Mouse (Mus musculus): ENCODE measurements around the gene Zfhx3. TPM values are rescaled to one million over a fixed set of nuclear protein-coding genes. Genes with fewer than 3 reads are reported as not detected.

Gene Zfhx3
- total RNA-seq, 1 experiment from 2014 or later, result 2.3 TPM

DNA sequence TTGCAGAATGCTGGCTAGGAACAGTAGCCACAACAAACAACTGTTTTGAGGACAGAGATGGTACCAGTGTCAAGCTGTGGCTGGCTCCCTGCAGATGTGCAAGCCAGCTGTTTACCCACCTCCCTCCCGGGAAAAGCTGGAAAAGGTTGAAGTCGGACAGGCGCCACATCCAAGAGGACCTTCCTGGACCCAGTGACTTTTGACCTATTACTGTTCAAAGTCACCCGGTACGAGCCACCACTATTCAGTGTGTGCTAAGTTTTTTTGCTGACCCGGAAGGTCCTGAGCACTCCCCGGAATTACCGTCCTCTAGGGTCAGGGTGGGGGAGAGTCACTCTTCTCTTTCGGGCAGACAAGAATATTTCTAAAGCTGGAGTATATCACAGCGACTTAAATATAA is 818.3 kb downstream of the Zfhx3 start:
- ATAC-seq (replicated peaks; ENCODE audit: insufficient number of reproducible peaks, low FRiP score, low TSS enrichment, poor library complexity, severe bottlenecking), result no peak

DNA sequence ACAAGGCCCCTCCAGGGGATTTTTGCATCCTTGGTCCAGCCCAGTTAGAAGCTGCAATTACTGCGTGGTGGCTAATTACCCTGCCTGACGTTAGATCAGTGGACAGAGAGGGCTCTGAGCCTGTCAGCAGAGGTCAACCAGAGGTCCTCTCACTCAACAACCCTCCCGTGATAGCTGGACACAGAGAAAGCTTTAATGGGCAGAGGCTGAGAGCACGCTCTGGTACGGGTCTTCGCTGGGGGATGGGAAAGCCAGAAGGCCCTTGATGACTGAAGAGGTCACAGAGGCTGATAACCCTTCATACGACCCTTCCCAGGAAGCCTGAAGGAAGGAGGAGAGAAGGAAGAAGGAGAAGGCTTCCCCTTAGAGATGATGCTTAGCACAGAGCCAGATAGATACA is 820.1 kb downstream of the Zfhx3 start:
- ATAC-seq (replicated peaks; ENCODE audit: insufficient number of reproducible peaks, low FRiP score, low TSS enrichment, poor library complexity, severe bottlenecking), result no peak

DNA sequence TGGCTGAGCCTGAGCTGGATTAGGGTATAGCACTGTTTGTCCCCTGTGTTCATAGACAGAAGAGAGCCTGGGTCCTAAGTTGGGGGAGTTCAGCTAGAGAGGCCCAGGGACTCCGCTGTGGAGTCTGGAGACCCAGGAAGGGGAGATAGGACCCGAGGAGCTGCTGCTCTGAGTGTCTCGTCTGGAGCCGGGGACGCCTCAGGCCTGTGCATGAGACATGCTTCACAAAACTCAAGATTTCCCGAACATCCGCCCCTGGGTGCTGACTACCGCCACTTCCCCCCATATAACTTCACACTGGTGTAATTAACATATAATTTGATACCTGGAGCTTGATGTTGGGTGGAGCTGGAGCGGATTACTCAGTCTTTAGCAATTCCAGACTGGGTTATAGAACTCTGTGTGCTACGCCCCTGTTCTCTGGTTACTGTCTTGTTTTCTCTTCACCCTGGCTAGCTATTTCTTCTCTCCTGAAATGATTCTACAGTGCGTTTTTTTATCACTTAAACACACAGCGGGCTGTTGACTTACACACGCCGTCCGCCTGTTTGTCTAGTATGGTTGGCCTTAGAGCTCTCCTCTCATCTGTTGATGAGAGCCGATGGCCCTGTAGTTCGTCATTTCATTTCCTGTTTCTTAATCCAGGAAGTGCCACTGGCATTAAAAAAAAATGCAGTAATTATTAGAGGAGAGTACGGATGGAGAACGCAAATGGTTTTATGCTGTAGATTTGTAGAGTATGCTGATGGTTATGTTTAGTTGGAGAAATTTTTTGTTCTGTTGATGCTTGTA is 822.2 kb downstream of the Zfhx3 start:
- ATAC-seq (replicated peaks; ENCODE audit: insufficient number of reproducible peaks, low FRiP score, low TSS enrichment, poor library complexity, severe bottlenecking), result peak; percentile 59; the same call in 1 of the 2 replicates

DNA sequence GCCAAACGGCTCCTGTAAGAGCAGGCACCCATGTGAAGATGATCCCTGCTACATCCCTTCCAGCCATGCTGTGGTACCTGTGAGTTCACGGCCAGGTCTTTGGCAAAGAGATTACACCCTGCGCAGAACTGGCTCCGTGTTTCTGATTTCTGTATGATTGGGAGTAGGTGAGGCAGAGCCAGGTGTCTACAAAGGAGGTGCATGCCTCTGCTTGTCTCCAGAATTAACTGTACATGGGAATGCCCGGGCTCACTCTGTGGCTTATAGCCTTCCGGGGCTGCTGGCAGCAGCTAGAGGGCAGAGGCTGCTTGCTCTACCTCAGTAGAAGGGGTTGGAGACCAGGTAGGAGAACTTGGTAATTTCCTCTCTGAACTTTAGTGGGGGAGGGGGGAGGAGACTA is 823.7 kb downstream of the Zfhx3 start:
- no peak for ATAC-seq (replicated peaks; ENCODE audit: insufficient number of reproducible peaks, low FRiP score, low TSS enrichment, poor library complexity, severe bottlenecking)

DNA sequence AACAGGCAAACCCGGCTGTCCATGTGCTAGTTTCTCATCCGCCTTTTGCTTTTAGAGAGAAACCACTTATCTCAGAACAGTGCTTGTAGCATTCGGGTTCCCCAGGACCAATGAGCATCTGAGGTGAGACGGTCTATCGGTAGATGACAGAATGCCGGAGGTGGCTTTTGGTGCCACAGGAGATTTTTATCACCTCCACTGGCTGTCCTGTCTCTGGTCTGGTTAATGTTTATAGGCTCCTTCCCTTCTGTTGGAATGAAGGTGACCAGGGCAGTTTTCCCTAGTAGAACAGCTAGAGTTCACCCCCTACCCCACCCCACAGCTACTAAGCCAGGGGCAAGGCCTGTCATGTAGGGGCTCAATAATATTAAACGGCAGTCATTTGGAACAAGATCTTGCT is 825.6 kb downstream of the Zfhx3 start:
- ATAC-seq (replicated peaks; ENCODE audit: insufficient number of reproducible peaks, low FRiP score, low TSS enrichment, poor library complexity, severe bottlenecking), result no peak

DNA sequence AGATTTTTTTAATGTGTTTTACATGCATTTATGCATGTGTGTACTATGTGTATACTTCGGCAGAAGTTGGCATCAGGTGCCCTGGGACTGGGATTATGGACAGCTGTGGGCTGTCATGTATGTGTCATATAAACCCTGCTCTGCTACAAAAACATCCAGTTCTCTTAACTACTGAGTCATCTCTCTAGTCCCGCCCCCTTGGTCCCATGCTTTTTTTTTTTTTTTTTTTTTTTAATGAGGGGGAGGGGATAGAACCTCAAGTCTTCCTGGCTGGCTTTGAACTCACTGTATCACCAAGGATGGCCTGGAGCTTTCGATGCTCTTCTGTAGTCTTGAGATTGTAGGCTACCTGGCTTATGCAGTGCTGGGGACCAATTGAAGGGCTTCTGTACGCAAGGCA is 827.9 kb downstream of the Zfhx3 start:
- ATAC-seq (replicated peaks; ENCODE audit: insufficient number of reproducible peaks, low FRiP score, low TSS enrichment, poor library complexity, severe bottlenecking), result no peak

DNA sequence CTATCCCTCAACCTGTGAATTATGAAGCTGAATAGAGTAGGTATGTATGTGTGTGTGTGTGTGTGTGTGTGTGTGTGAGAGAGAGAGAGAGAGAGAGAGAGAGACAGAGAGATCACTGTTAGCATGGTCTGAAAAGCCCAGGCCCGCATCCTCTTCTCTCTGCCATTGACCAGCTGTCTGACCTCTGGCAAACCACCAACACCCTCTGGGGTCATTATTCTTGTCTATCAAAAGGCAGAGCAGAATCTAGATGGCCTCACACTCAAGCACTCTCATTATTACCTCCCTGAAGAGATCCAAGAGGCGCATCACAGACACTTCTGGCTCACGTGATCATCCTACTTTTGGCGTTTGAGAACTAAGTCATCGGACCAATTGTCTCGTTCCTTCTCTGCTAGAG is 831.0 kb downstream of the Zfhx3 start:
- ATAC-seq (replicated peaks; ENCODE audit: insufficient number of reproducible peaks, low FRiP score, low TSS enrichment, poor library complexity, severe bottlenecking), result no peak

DNA sequence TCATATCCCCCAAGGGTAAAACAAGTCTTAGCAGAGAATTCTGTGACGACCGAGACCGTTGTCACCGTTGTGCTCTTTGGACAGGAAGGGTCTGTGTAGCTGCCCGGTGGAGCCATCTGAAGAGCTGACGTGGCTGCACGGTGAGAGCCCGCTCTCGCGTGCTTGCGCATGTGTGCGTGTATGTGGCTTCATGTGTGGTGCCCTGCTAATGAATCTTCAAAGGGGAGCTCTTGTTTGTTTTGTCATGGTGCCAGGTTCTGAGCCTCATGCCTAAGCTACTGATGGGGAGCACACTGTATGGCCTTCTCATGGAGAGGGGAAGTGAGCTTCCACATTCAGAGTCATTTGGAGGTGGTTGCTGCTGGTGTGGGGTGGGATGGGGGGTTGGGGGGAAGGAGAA is 835.6 kb downstream of the Zfhx3 start:
- ATAC-seq (replicated peaks; ENCODE audit: insufficient number of reproducible peaks, low FRiP score, low TSS enrichment, poor library complexity, severe bottlenecking), result no peak

DNA sequence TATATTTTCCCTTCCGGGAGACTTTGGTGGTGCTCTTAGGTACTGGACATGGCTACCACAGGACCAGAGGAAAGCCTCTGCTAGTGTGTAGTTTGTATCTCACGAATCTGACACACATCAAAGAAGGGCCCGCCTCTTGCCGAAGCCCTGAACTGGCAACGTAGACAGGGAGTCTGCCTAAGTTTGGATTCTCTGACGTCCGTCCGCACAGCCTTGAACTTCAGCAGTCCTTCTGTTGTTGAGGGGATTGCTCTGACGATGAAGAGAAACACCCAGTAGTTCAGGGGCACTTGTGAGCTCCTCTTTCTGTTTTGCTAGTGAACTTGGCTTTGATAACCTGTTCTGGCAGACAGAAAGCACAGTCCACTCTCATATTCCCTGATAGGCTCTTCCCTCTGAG is 836.1 kb downstream of the Zfhx3 start:
- no peak for ATAC-seq (replicated peaks; ENCODE audit: insufficient number of reproducible peaks, low FRiP score, low TSS enrichment, poor library complexity, severe bottlenecking)

DNA sequence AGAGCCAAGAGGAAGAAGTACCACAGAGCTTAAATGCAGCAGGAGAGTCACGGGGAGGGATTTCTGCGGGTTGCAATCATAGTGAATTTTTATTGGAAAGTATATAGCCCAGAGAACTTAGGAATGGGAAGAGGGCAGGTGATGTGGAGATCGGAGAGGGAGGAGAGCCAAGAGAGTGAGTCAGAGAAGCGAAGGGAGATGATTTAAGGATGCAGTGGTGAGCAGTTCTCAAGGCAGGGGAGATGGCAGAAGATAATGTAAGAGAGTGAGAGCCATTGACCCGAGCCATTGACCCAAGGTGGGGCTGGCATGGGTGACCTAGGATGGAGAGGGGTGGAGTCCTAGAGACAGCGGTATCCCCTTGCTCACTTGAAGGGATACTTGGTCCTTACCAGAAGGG is 838.3 kb downstream of the Zfhx3 start:
- ATAC-seq (replicated peaks; ENCODE audit: insufficient number of reproducible peaks, low FRiP score, low TSS enrichment, poor library complexity, severe bottlenecking), result no peak

DNA sequence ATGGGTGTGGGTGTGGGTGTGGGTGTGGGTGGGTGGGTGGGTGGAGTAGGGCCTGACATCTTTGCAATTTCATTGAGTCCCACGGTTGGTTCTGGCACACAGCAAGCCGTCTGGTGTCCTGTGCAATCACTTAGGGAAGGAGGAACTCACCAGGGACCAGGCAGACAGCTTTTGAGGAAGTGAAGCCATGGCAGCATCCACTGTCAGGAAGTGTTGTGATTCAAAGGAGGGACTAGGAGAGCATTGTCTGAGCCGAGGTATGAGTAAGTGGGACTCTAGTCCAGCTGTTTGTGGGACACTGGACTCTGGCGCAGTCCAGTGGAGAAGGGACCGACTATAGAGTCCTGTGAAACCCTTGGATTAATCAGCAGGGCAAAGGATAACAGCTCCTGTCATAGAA is 838.7 kb downstream of the Zfhx3 start:
- peak; percentile 92 for ATAC-seq (replicated peaks; ENCODE audit: insufficient number of reproducible peaks, low FRiP score, low TSS enrichment, poor library complexity, severe bottlenecking)

DNA sequence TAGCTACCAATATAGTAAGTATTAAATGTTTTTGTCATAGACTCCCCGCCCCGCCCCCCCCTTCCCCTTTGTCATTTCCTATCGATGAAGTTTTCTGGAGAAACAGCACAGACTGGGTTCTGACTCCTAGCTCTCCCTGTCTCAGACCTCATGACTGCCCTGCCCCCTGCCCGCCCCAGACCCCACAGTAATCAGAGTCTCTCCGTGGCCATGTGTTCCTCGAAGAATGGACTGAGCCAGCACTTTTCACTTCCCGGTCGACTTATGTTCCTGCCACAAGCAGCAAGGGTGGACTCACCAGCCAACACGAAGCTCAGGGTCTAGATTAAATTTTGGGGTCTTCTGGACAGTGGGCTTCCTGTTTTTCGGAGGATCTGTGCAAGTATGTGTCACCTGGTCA is 840.7 kb downstream of the Zfhx3 start:
- no peak for ATAC-seq (replicated peaks; ENCODE audit: insufficient number of reproducible peaks, low FRiP score, low TSS enrichment, poor library complexity, severe bottlenecking)

DNA sequence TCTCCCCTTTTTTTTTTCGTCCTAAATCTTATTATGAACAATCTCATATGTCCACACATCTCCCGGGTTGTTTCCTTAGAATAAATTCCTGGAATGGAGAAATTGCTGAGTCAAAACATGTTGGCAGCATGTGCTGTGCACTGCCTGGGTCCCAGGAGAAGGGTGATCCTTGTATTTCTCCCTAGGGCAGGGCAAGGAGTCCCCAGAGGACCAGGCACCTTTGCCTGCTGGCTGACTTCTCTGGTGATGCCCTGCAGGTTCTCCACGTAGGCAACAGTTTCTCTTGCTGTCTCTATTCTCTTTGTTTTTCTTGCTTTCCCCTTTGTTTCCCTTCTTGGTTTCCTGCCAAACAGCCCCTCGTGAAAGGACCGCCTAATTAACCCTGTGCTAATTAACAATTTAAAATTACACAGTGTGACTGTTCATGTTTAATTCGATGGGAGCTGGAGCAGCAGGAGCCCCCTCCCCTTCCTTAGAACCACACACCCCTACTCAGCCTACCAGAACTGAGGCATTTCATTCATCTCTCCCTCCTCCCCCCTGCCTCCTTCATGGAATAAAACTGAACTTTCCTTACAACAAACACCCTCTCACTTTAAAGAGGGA is 845.8 kb downstream of the Zfhx3 start:
- ATAC-seq (replicated peaks; ENCODE audit: insufficient number of reproducible peaks, low FRiP score, low TSS enrichment, poor library complexity, severe bottlenecking), result no peak

DNA sequence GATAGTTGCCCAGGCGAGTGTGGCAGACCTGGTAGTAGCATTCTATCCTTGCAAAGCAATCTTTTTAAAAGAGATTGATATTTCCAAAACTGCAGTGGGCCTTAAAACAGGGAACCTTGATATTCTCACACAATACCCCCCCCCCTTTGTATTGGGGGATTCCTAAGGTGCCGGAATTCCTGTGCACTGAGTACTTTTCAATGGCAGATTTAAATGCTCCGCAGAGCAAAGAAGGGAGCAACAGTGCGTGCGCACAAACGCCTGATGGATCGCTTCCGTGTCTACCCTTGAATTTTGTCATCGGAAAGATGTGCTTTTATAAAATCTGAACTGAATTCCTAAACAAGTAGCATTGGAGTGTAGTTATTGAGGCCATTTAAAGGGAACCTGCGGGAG is 846.3 kb downstream of the Zfhx3 start:
- ATAC-seq (replicated peaks; ENCODE audit: insufficient number of reproducible peaks, low FRiP score, low TSS enrichment, poor library complexity, severe bottlenecking), result no peak

DNA sequence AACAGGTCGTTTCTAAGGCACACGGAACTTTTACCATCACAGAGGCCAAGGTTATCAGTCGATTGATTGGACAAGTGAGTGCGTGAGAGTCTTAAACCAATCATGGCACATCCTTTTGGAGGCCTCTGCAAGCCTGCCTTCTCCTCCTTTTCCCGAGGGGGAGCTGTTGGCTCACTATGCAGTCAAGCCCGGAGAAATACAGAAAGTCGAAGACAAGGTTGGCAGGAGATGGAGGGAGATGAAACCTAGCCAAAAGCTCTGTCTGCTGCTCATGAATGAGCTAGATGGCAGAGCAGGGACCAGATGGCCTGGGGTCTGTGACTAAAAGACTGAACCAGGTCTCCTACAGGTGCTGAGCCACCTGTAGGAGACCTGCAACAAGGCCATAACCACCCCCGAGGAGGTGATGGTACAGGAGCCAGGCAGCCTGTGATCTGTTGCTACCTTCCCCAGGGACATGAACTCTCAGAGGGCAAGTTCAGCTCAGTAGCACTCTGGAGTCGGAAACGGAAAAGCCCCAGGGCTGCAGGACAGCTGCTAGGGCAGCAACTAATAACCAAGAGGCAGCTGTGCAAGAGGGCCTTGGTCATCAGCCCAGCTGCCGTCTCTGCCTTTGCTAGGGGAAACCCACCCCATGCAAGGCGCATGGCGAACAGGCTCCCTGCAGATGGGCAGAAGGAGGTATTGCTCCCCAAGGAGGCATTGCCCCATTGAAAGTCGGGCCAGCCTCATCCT is 848.3 kb downstream of the Zfhx3 start:
- no peak for ATAC-seq (replicated peaks; ENCODE audit: insufficient number of reproducible peaks, low FRiP score, low TSS enrichment, poor library complexity, severe bottlenecking)

DNA sequence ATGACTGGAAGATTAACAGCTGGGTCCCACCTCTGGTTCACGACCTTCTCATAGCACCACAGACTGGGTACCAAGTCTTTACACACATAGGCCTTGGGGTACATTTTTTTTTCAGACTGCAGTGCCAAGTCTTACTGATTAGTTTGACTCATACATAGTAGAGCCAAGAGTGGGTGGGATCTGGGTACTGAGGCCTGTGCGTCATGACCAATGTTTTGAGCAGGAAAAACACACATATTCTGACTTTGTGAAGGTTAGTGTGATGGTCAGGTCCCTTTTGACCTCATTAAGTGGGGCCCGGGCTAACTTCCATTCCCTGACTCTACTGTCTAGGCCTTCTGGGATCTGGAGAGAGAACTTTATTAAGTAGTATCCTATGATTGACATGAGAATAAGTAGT is 853.6 kb downstream of the Zfhx3 start:
- no peak for ATAC-seq (replicated peaks; ENCODE audit: insufficient number of reproducible peaks, low FRiP score, low TSS enrichment, poor library complexity, severe bottlenecking)

DNA sequence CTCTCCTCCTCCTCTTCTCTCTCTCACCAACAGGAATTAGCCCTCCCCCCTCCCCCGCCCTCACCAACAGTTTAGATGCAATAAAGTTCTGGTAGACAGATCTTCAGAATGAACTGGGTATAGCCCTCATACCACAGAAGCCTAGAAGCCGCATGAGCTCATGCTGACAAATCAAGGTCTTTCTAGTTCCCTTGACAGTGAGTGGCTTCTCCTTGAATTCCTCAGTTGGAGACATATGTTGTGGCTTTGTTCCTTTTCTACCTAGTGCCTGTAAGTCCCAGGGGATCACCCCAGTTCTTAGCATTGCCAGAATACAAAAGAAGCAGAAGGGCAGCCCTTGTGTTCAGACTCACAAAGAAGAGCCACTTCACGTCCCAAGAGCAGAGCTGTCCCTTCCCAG is 854.4 kb downstream of the Zfhx3 start:
- ATAC-seq (replicated peaks; ENCODE audit: insufficient number of reproducible peaks, low FRiP score, low TSS enrichment, poor library complexity, severe bottlenecking), result no peak

DNA sequence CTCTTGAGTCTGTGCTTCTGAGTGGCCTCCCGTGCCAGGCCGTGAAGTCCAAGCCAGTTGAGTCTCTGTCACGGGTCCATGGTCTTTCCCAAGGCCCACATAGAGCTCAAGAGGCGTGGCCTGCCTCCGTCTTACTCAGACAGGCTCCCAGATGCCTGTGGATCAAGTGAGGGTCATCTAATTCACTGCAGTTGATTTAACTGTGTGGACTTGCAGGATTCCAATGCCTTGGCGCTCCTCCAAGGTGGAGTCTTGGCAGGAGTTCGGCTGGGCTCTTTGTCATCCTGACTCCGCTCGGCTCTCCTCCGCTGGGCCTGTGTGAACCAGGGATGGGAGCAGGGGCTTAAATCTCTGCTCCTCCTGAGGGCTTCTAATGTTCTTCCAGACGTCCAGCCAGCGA is 855.6 kb downstream of the Zfhx3 start:
- ATAC-seq (replicated peaks; ENCODE audit: insufficient number of reproducible peaks, low FRiP score, low TSS enrichment, poor library complexity, severe bottlenecking), result no peak

DNA sequence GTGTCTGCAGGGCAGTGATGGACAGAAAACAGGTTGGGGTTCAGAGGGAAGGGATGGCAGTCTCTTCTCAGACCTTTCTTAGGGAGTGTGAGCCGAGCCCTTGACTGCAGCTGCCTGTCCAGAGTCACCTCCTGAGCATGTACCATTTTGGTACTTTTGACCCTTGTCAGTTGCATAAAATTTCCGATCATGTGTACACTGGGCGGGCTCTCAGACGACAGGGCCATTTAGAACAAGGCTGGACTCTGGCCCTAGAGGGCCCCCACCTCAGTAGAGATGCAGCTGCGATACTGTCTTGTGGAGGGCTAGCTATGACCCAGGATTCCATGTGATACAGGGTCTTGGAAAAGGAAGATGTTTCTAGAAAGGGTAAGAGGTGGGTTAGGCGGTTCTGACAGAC is 856.8 kb downstream of the Zfhx3 start:
- ATAC-seq (replicated peaks; ENCODE audit: insufficient number of reproducible peaks, low FRiP score, low TSS enrichment, poor library complexity, severe bottlenecking), result no peak

DNA sequence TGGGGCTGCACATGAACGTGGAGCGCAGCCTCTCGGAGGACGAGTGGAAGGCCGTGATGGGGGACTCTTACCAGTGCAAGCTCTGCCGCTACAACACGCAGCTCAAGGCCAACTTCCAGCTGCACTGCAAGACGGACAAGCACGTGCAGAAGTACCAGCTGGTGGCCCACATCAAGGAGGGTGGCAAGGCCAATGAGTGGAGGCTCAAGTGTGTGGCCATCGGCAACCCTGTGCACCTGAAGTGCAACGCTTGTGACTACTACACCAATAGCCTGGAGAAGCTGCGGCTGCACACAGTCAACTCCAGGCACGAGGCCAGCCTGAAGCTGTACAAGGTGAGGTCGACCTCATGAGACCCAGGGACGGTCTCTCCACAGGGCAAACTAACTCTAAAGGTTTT is 857.9 kb downstream of the Zfhx3 start:
- no peak for ATAC-seq (replicated peaks; ENCODE audit: insufficient number of reproducible peaks, low FRiP score, low TSS enrichment, poor library complexity, severe bottlenecking)

All from monocyte, adult 5-6 weeks (primary cell).